Mouse (Mus musculus) liver, postnatal 0 days (tissue): ENCODE measurements around the gene Cps1.

Experiments
- CTCF ChIP-seq: sonication (generic); IDR thresholded peaks from 2 replicates; pipeline ENCODE4 v1.5.1; 2016; ENCODE audit warnings: antibody characterized with exemption, low read depth
- EP300 ChIP-seq: IDR thresholded peaks from 2 replicates; pipeline ENCODE4 v1.6.1; 2016; ENCODE audit warnings: antibody characterized with exemption, low read depth, mild to moderate bottlenecking

- TF ChIP-seq CTCF = no peak
- no peak for TF ChIP-seq EP300
Observed at GRCm38 (mm10) chr1:67167283-67167682, 44.5 kb downstream of the Cps1 start.
